18 mouse cellular contexts compared by ENCODE assay signal in genomic region chr14:33811241-33811640, GRCm38 (mm10).
"Had no signal": no experiment of that assay in that cellular context is flagged by ENCODE, and none has a peak within 500 bp of the region (broad histone marks: within the 10 kb centered on the region; RNA-seq: fewer than 3 reads in every experiment).

No protein-coding gene starts in this region.

- H3K9ac ChIP-seq: liver, embryonic 12.5 days; liver, embryonic 14.5 days; lung, embryonic 14.5 days; midbrain, embryonic 12.5 days; neural tube, embryonic 13.5 days; neural tube, embryonic 15.5 days had no signal

- H3K27me3 ChIP-seq: liver, embryonic 12.5 days; midbrain, embryonic 12.5 days; neural tube, embryonic 13.5 days; neural tube, embryonic 15.5 days had no signal

- H3K27ac ChIP-seq: liver, embryonic 12.5 days; liver, embryonic 14.5 days; midbrain, embryonic 12.5 days; neural tube, embryonic 13.5 days; neural tube, embryonic 15.5 days had no signal

- DNase-seq: lung, adult 18-20 months; lung, embryonic 14.5 days; lung, postnatal 14 days; lung, postnatal 4 days; retina, postnatal 1 day; right cerebral cortex, adult 18-20 months; right cerebral cortex, postnatal 25 days; right cerebral cortex, postnatal 4 days; spleen, adult 18-20 months; thymus, adult 18-20 months; thymus, postnatal 14 days; thymus, postnatal 36 days had no signal

- ATAC-seq: liver, embryonic 12.5 days had no signal

- H3K4me2 ChIP-seq: liver, embryonic 12.5 days; lung, embryonic 14.5 days; midbrain, embryonic 12.5 days; neural tube, embryonic 13.5 days; neural tube, embryonic 15.5 days had no signal

- H3K4me3 ChIP-seq: liver, embryonic 12.5 days; midbrain, embryonic 12.5 days; myocyte; neural tube, embryonic 13.5 days; neural tube, embryonic 15.5 days had no signal

- H3K9me3 ChIP-seq: liver, embryonic 12.5 days; midbrain, embryonic 12.5 days; neural tube, embryonic 13.5 days; neural tube, embryonic 15.5 days had no signal

- H3K4me1 ChIP-seq: liver, embryonic 12.5 days had no signal

- H3K36me3 ChIP-seq: liver, embryonic 12.5 days; midbrain, embryonic 12.5 days; neural tube, embryonic 13.5 days; neural tube, embryonic 15.5 days had no signal
